Mouse (Mus musculus) embryo, embryonic 9.5 days (tissue): ENCODE results near the gene Bik.

ENCODE experiments used
- DNase-seq: peaks from one replicate; pipeline ENCODE4 v3.0.0-alpha.2; 2017; ENCODE audit errors: extremely low spot score

Gene Bik

DNA sequence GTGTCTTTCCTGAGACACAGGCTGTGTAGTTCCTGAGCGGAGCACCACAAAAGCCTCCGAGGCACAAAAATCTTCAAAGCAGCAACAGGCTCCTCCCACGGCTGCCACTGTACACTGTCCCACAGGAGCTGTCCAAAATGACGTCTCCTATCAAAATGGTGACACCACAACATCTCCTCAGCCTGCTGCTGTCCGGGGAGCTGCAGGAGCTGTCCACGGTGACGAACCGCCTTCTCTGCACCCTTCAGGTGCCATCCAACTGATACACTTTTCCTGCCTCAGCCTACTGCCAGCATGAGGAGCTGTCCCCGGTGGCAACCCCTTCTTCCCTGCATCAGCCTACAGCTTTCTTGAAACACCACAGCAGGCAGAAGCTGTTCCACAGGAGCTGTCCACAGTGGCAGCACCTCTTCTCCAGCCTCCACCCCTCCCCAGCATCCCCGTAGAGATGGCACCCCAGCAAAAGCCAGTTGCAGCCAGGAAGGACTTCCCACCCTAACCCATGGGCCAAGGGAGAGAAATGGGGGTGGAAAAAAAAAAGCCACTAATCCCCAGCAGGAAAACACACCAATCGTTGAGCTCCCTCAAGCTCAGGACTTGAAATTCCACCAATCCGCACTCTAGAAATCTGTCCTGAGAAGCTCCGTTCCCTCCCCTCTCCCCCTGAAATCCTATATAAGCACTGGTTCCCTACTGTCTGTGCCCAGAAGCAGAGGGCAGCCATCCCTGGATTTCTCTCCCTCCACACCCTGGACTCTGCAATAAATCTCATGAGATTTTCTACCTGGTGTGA is 14.0 kb upstream of the Bik start:
- DNase-seq, result no peak

DNA sequence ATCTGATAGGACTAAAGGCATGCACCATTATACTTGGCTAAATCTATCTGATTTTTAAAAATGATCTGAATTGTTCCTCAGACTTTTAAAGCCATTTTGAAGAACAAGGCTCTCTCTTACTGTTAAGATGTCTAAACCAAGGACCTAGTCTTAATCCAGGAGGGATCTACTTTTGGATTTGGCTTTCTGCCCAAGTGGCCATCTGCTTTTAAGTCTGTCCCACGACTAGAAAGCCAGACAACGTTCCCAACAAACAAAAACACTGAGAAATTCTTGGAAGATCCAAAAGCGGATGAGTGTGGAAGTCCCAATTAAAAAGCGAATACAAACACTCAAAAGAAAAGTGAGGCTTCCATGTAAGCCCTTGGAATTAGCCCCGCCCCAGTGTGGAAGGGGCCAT is 11.6 kb upstream of the Bik start:
- no peak for DNase-seq

DNA sequence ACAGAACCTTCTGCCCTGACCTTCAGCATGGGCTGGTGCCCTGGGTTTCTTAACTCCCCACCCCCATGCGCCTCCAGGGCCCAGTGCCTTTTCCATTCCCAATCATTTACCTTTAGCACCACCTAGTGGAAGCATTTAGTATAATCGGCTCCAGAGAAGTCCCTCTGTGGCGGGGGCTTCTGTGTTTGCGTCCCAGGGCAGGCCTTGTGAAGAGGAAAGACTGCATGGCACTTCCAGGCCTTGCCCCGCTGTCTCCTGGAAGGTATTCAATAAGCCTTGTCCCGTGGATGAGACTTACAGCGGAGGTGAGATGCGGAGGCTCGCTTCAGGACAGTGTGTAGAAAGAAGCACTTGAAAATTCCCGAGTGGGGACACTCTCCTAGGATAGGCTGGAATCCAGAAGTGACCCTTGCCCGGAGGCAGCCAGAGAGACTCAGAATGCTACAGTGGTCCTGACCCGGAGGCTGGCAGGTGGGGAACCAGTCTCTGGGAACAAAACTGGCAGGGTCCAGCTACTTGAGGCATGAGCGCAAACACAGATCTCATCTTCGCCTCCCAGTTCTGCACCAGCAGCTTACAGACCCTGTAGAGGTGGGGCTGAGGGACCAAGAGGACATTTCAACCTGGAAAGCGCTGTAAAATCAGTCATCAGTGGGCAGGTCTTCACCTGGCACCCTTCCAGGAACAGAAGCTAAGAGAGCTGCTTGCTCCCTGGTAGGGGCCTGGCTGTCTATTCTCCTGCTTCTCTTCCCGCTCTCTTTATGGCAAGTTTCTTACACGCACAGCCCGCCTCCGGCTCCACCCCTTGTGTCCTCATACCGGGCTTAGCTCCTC is 8.2 kb upstream of the Bik start:
- DNase-seq, result peak; percentile 88

DNA sequence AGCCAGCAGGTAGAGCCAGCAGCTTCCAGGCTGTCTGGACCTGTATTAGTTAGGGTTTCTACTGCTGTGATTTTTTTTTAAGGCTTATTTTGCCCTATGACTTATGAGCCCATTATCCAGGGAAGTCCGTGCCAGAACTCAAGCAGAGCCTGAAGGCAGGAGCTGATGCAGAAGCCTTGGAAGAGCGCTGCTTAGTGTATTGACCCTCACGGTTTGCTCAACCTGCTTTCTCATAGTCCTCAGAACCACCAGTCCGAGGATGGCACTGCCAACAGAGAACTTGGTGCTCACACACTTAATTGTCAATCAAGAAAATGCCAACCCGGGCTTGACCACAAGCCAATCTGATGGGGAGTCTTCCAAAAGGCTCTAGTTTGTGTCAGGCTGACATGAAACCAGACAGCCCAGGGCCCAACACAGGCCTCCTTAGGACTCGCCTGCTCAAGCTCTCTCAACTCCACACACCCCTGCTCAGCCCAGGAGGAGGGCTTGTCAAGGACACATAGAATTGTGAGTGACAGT is 5.7 kb upstream of the Bik start:
- no peak for DNase-seq

DNA sequence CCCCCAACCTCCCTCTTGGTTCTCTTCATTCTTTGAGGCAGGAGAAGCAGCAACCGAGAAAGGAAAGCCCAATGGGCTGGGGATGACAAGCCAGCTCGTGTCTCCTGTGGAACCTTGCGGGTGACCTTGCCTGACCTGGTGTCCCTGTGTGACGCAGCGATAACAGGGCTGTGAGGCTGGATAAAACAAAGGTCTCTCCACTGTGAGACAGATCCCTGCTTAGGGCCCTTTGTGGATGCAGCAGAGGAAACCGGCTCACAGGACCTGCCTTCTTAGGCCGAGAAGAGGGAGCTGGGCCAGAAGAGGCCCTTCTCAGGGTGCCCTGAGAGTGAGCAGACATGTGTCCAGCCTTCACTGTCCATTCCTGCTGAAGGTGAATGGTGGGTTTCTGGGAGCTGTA is 3.5 kb upstream of the Bik start:
- no peak for DNase-seq

DNA sequence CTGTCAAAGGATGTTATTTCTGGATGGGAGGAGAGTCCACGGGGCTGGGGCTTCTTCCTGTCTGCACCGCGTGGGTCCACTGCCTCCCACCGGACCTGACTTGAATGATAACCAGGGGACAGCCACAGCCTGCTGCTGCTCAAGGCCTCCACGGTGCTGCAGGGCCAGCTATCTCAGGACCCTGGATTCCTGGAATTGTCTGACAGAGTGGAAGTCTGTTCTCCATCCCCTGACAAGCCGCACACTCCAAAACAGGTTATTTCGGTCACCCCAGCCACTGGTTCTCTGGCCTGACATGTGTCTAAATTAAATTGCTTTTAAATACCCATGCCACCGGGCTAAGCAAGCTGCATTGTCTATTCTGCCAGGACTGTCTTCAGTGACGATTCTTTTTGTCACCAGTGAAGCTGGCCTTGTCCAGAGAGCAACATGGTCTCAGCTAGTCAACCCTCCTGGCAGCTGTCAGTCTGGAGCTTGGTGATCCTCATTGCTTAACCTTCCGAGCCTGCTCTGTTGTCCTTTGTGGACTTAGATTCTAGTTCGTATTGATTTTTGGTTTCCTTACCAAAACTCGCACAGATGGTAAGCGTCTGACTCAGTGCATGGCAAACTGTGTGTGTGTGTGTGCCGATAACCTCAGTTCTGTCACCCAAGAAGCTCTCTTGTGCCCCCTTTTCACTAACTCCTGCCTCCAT is 2.9 kb upstream of the Bik start:
- DNase-seq, result no peak

DNA sequence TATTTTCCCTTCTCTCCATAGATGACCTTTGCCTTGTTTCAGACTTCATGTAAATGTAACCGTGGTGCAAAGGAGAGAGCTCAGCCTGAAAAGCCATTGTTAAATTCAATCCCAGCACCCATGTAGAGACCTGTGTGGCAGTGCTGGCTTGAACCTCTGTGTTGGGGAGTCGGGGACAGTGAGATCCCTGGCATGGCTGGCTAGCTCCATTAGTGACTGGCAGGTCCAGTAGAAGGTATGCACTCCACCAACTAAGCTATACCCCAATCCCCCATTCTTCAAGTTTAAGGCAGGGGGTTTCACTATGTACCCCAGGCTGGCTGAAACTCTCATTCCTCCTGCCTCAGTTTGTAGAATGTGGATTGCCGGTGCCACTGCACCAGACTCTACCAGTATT is 2.3 kb upstream of the Bik start:
- DNase-seq, result no peak

DNA sequence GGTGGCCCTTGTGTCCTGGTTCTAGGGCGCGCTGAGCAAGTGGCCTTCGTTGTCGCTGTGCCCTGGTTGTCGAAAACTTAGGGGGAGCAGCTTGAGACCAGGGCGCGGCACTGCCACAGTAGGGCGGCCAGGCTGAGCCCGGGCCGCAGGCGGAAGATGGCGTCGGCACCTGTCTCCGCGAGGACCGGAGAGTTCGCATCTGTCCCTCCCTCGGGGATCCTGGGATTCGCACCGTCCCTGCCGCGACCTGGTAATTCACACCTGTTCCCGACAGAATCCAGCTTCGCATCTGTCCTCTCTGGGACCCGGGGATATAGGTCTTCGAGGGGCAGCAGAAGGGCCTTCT is 403 bp downstream of the Bik start:
- DNase-seq, result no peak

DNA sequence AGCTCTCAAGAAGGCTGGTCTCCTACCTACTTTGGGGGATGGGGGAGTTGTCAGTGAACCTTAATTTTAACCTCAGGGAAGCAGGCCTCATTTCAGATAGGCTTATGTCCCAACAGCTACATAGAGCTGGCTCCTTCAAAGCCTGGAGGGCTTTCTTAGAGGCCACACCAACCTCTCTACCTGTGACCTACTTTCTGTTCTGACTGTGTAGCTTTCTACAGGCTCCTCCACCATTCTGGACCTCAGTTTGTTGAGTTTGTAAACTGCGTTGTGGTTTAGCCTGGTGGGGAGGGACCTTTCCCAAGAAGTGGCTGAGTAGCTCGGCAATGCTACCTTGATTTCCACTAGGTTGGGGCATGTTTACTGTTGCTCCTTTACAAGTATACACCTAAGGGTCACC is 1.1 kb downstream of the Bik start:
- DNase-seq, result no peak

DNA sequence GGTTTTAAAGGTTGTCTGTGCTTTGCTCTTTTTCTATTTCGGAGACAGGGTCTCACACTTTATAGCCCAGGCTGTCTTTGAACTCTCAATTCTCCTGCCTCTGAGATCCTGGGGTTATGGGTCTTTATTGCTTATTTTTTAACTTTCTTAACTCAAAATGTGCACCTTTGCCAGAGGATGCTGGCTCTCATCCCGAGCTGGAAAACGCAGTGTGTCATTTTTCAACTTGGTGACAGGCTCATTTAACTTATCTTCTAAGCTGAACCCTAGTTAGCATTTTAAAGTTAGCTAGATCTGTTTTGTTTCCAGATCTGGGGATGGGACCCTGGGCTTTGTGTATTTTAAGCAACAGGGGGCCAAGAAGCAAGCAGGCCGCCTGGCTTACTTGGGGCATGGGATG is 2.2 kb downstream of the Bik start:
- no peak for DNase-seq

DNA sequence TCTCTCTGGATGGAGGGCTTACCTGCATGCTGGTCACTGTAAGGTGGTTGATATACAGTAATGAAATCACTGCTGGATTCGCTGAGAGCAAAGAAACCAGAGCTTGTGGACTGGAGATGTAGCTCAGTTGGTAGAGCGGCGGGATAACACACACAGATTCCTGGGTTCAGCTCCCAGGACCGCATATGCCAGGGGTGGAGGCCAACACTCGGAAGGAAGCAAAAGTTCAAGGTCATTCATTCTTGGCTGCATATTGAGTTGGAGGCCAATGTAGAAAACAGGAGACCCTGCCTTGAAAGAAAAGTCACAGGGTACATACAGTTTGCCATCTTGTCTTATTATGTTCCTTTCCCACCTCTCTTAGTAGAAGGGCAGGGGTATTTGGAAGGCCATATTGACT is 3.1 kb downstream of the Bik start:
- DNase-seq, result no peak

DNA sequence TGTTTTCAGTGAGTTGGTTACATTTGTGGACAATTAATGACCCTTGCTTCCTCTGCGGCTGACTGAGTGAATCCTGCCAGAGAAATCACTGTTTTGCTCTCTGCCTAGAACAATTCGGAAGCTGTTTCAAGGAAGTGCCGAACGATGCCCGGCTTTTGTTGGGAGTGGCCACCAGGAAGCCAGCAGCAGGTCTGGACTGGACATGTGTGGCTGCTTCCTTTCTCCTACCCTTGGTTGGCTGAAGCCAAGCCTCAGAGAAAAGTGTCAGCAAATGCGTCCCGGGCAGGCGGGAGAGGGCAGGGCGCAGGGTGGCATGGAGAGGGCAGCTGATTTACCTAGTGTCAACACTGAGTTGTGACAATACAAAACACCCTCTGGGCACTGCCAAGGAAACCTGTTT is 3.6 kb downstream of the Bik start:
- DNase-seq, result no peak

DNA sequence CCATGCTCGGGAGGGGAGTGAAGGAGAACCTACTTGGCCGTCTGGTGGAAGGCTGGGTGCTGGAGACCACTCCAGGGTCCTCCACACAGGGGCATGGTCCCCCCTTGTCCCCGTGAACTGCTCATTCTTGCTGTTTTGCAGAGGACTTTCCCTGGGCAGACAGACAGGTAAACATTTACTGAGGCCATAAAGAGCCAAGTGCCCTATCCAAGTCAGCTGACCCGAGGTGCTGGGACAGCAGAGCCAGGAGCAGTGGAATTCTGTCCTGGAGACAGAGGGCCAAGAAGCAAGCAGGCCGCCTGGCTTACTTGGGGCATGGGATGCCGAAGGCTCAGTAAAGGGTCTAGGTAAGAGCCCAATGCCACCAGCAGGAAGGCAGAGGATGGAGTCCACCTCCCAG is 4.0 kb downstream of the Bik start:
- no peak for DNase-seq

DNA sequence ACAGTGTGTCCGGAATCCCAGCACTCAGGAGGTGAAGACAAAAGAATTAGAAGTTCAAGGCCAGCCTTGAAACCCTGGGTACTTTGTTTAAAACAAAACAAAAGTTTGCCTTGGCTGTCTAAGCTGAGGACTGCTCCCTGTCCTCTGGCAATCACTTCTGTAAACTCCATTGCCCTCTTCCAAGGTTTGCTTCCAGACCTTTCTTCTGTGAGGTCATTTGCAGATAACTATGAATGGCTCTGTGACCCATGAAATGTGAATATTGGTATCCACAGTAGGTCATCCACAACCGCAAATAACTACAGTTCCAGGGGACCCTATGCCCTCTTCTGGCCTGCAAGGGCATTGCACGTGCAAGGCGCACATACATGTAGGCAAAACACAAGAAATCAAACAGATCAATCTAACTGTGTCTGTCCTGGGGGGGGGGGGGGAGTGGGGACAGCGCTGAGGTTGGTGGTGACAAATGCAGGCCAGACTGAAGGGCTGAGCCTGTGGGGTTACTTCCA is 5.4 kb downstream of the Bik start:
- no peak for DNase-seq

DNA sequence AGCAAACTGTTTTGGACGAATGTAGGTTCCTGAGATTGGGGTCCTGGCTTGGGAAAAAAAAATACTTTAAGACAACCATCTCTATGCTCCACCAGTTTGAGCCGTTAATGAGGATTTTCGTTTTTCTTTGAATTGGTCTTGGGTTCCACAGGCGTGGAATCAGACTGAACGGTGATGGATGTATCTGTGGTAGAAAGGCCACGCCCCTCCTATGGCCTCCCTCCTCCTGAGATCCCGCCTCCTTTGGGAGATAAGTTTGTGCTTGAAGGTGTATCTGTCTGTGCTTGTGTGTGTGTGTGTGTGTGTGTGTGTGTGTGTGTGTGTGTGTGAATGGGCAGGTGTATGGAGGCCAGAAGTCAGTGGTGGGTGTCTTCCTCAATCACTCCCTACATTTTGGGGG is 5.9 kb downstream of the Bik start:
- DNase-seq, result no peak

DNA sequence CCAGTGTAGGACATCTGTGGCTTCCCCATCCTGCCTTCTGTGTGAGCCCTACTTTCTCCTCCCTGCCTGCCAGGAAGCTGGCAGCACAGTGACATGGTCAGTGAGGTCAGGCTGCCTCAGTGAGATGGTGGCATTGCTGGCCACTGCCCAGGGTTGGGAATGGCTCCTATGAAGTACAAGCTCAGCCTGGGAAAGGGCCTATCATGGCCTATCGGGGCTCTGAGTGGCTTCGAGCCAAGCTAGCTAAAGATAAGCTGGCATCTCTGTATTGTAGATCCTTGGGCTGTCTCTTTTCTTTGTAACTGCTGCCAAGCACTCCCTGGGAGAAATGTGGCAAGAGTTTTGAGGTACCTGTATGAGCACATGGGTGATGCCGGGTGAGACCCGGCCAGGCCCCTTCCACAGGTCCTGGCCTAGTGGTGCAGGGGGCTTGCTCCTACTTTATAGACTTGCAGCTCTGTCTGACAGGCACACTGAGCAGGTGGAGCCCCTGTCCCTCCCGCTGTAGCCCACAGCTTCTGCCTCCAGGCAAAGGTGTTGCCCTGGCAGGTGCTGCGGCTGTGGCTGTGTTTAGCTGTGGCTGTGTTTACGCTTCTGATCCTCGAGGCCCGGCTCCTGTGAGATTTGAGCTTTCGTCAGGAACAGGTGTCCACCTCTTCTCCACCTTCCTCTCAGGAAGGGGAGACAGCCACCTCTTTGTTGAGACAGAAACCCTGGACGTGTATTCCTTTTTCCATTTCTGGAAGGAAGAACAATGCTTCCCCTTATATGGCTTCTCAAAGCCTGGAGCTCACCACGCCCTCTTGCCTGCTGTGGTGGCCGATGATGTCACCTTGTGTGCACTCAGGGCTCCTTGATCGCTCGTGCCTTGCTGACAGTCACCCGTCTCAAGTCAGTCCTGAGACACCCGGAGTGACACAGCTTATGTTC is 8.6 kb downstream of the Bik start:
- no peak for DNase-seq

DNA sequence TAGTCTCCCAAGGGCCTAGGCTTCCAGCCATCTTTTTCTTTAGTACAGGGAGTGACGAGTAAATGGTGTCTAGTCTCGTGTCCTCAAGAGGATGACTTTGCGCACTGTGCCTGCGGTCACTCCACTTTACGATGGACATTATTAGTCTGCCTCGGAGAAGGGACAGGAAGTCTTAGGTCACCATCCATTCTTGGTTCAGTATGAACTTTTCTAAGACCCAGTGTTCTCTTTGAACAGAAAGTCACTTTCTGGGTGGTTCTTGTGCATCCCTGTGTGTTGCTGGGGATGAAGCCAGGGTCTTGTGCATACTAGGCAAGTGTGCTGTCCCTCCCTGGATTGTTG is 9.2 kb downstream of the Bik start:
- no peak for DNase-seq

DNA sequence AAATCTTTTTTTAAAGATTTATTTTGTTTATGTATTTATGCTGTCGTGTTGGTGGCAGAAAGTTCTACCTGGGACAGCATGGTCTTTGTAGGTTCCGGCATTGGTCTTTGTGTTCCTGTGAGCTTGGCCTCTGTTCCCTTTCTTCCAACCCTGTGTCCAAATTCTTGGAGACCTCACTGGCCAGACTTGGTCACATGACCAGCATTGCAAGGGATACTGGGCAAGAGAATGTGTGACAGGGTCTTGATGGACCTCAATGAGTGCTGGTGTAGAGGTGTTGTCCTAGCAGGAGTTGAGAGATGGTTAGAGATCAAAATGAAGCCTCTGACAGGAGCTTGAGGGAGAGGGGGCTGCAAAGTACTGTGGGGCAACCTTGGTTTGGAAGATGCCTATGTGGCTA is 12.2 kb downstream of the Bik start:
- no peak for DNase-seq

DNA sequence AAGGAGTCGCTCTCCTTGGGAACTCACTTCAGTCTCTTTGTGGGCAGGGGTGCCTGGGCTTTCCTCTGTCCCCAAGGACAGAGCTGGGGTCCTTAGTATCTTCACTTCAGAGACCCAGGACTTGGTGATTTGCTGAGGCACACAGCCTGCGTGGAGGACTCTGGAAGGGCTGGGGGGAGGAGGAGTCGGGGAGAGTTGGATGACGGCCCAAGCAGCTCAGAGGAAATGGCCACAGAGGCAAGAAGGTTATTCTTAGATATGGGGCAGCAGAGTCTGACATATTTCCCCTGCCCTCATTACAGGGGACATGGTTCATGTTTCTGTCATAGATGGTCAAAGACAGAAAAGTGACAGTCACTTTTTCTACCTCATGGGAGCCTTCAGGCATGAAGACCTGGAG is 13.2 kb downstream of the Bik start:
- no peak for DNase-seq

DNA sequence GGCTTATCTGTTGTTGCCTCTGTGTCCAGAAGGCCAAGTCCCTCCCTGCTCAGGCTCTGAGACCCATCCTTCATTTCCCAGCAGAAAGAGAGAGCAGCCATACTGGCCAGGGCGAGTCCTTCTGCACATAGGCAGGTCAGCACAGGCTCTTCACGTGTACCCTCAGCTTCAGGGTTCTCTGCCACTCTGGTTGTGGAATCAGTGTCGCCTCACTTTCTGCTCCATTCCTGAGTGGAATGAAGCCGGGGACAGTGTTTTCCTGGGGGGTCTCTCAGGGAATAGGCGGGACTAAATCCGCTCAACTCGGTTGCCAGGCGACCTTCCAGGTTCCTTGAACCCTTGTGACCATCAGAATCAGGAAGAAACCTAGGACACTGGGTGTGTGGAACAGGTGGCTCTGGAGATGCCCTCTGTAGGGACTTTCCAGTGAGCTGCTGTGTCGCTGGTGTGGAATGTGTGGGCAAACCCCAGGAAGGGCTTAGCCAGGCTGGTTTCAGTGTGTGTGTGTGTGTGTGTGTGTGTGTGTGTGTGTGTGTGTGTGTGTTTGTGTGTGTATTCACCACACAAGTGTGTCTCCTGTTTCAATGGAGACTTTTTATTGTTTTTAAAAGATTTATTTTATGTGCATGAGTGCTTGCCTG is 15.1 kb downstream of the Bik start:
- no peak for DNase-seq

DNA sequence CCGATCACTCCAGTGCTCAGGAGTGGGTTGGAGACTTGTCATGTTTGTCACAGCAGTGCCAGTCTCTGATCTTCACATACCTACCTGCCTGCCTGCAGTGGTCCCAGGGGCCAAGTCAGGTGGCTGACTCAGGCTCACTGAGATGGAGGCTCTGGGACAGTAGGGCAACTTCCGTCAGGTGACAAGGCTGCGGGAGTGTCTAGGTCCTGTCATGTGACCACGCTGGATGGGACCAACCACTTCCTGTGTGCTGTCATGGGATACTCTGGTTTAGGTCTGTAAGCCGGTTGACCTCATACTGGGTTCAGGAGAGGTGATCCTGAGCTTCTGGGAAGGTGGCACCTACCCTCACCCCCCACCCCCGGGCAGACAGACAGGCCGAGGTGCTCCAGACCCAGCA is 19.4 kb downstream of the Bik start:
- no peak for DNase-seq
